Mouse (Mus musculus) hindbrain, embryonic 10.5 days (tissue): ENCODE measurements around the gene Olfr748. TPM values are rescaled to one million over a fixed set of nuclear protein-coding genes. Genes with fewer than 3 reads are reported as not detected.
"Not testable (repeated sequence)": the region's sequence is repeated elsewhere in the genome, so short reads cannot be mapped to it uniquely, and the experiment has no call there.

Experiments used
- DNase-seq: peaks from one replicate; pipeline ENCODE4 v3.0.0-alpha.2; 2017; ENCODE audit warnings: low spot score
- H3K27ac ChIP-seq: fragments of 300-500 bp; sonication (generic); 2 replicates; pipeline ENCODE4 v1.5.1; 2016; ENCODE audit warnings: mild to moderate bottlenecking, moderate library complexity
- H3K27me3 ChIP-seq: fragments of 300-500 bp; sonication (generic); 2 replicates; pipeline ENCODE4 v1.6.1; 2016; ENCODE audit warnings: mild to moderate bottlenecking; ENCODE audit not compliant: poor library complexity, insufficient read depth, severe bottlenecking
- H3K36me3 ChIP-seq: fragments of 300-500 bp; sonication (generic); 2 replicates; pipeline ENCODE4 v1.6.1; 2016; ENCODE audit warnings: mild to moderate bottlenecking, moderate library complexity
- H3K4me1 ChIP-seq: fragments of 300-500 bp; sonication (generic); replicated peaks from 2 replicates; pipeline ENCODE4 v1.6.1; 2016; ENCODE audit warnings: mild to moderate bottlenecking
- H3K4me3 ChIP-seq: fragments of 300-500 bp; sonication (generic); 2 replicates; pipeline ENCODE4 v1.5.1; 2016; ENCODE audit warnings: mild to moderate bottlenecking, moderate library complexity
- H3K9me3 ChIP-seq: fragments of 300-500 bp; sonication (generic); 2 replicates; pipeline ENCODE4 v1.6.1; 2016; ENCODE audit warnings: mild to moderate bottlenecking, moderate library complexity
- whole genome bisulfite sequencing: fragments of 180-500 bp; shearing (Covaris S2); methylation state at CpG from one replicate; pipeline ENCODE4 v1.1.7; 2016; 5-methylcytosine and 5-hydroxymethylcytosine counted together
- polyA plus RNA-seq: library from polyadenylated mRNA; unstranded; fragments of >200 nt; fragmentation: Nextera tagmentation; extraction: Ambion mirVana; gene quantifications from 2 replicates; pipeline ENCODE4 v1.2.1, GENCODE M21; 2016

Olfr748 gene
- polyA plus RNA-seq, result not detected in 2 replicates

GRCm38 (mm10) chr14:50707073-50707472, at the start of gene Olfr748:
Gene Olfr748 (plus strand): TSS chr14:50707373.
- no peak for DNase-seq
- Histone ChIP-seq H3K4me1 (no peaks in the 10 kb centered on the region), H3K27me3 (no peaks in the 10 kb centered on the region), H3K4me3 (no peak within 1 kb of the TSS), H3K36me3 (no peaks in the 10 kb centered on the region), H3K9me3 (no peaks in the 10 kb centered on the region), H3K27ac (no peak within 1 kb of the TSS)
- WGBS, result 79% methylated on average over 1 of the region's 1 CpGs

- no peak for DNase-seq
- Histone ChIP-seq H3K4me3 (no peak within 1 kb of the TSS), H3K27ac (no peak within 1 kb of the TSS), H3K4me1 (no peaks in the 10 kb centered on the region), H3K27me3 (no peaks in the 10 kb centered on the region), H3K9me3 (no peaks in the 10 kb centered on the region), H3K36me3 (no peaks in the 10 kb centered on the region)
- WGBS, result 93% methylated on average over 3 of the region's 3 CpGs
Observed at GRCm38 (mm10) chr14:50693106-50693505, 14.1 kb upstream of the Olfr748 start, which contains the start of gene Olfr747. Gene Olfr747 (minus strand): TSS chr14:50693206.

GRCm38 (mm10) chr14:50719875-50720274, 12.7 kb downstream of the Olfr748 start:
- not testable (repeated sequence) for H3K4me3 ChIP-seq, H3K9me3 ChIP-seq, H3K27me3 ChIP-seq, H3K27ac ChIP-seq, DNase-seq, H3K36me3 ChIP-seq, H3K4me1 ChIP-seq
- WGBS, result 92% methylated on average over 15 of the region's 15 CpGs

- 82% methylated on average over 4 of the region's 4 CpGs for WGBS
- H3K4me1 ChIP-seq, H3K9me3 ChIP-seq, H3K27ac ChIP-seq, DNase-seq, H3K36me3 ChIP-seq, H3K4me3 ChIP-seq, H3K27me3 ChIP-seq: not testable (repeated sequence)
Observed at GRCm38 (mm10) chr14:50722371-50722770, 15.2 kb downstream of the Olfr748 start.

DNA sequence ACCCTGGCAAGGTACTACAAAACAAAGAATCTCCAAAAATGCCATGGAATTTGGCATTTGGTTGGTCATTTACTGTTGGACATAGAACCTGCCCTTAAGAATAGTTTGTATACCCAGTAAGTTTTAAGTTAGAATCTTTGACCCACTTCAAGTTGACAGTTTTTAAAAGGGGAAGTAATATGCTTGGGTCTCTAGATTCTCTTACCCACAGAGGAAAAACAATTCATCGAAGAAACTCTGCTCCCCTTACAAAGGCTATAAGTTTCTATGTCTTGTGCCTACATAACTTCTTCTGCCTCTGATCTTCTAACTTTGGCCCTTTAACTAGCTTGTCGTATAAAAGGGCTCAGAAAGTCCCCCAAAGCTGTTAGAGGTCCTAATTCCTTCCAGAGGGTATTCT, 33.2 kb downstream of the Olfr748 start:
- WGBS, result 77% methylated on average over 2 of the region's 2 CpGs
- Histone ChIP-seq H3K27me3 (no peaks in the 10 kb centered on the region), H3K9me3 (no peaks in the 10 kb centered on the region), H3K36me3 (no peaks in the 10 kb centered on the region), H3K27ac (no peak overlapping the region), H3K4me1 (no peaks in the 10 kb centered on the region), H3K4me3 (no peak overlapping the region)
- no peak for DNase-seq

GRCm38 (mm10) chr14:50741584-50741983, 34.4 kb downstream of the Olfr748 start:
- DNase-seq, result no peak
- H3K36me3 ChIP-seq, result no peaks in the 10 kb centered on the region
- 73% methylated on average over 2 of the region's 2 CpGs for WGBS
- H3K27ac ChIP-seq, result no peak overlapping the region
- no peak overlapping the region for H3K4me3 ChIP-seq
- H3K27me3 ChIP-seq, result no peaks in the 10 kb centered on the region
- no peaks in the 10 kb centered on the region for H3K9me3 ChIP-seq
- H3K4me1 ChIP-seq, result no peaks in the 10 kb centered on the region

DNA sequence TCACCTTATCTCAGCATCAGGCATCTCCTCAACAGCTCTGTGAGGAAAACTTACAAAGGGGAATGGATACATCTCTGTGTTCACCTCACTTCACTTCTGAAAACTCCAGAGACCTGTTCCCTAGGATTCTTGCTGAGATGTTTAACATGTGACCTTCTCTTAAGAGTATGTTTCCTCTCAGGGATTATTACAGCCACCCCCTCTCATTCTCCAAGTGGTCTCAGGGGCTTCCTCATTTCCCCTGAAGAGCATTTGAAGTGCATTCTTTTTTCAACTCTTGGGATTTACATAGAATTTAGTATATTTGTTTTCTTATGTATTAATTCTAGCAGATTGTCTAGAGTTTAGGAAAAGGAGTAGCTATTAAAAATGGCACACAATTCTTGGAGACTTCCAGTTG, 37.8 kb downstream of the Olfr748 start, which contains the start of gene Olfr749:
Gene Olfr749, minus strand, starts transcription at position 101 of the 400 bp plus-strand sequence.
- Histone ChIP-seq H3K4me3 (no peak within 1 kb of the TSS), H3K36me3 (no peaks in the 10 kb centered on the region), H3K27ac (no peak within 1 kb of the TSS), H3K4me1 (no peaks in the 10 kb centered on the region), H3K27me3 (no peaks in the 10 kb centered on the region), H3K9me3 (no peaks in the 10 kb centered on the region)
- no peak for DNase-seq

DNA sequence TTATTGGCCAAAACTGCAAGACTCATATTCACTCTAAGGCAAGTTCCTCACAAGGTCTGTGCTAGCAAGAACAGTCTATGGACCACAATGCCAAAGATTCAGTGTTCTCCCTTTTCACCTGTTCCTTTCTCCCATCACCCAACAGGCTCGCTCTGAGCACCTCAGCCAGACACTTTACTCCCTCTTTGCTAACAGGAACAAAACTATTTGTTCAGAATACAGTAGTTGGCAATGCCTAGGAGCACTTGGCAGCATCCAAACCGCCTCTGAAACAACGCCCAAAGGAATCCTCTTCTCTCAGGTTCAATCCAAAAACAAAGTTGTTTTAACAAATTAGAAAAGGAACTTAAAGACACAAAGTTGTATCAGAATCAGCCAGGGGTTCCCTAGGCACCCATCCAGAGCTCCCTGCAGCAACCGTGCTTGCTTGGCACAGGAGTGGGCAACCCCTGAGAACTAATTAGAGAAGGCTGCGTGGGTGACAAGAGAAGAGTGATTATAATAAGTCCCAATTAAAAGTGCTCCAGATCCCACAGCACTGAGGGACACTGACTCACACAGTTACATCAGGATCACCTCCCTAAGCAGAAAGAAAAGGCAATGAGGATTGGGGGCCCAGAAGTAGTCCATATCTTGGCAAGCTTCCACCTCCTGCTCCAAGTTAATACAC, 51.4 kb downstream of the Olfr748 start:
- H3K27ac ChIP-seq, result no peak overlapping the region
- H3K4me1 ChIP-seq, result no peaks in the 10 kb centered on the region
- no peak overlapping the region for H3K4me3 ChIP-seq
- no peaks in the 10 kb centered on the region for H3K27me3 ChIP-seq
- WGBS, result 82% methylated on average over 5 of the region's 5 CpGs
- no peak for DNase-seq
- H3K9me3 ChIP-seq, result no peaks in the 10 kb centered on the region
- H3K36me3 ChIP-seq, result peaks cover 8% of the 10 kb centered on the region

Other genes with a start within 250 kb of the Olfr748 start
- not detected in 2 replicates for gene Olfr741, start 234.6 kb upstream of the Olfr748 start, polyA plus RNA-seq
- gene Olfr742, start 203.8 kb upstream of the Olfr748 start, polyA plus RNA-seq, result not detected in 2 replicates
- not detected in 2 replicates for gene Olfr743, start 185.5 kb upstream of the Olfr748 start, polyA plus RNA-seq
- not detected in 2 replicates for gene Olfr744, start 92.5 kb upstream of the Olfr748 start, polyA plus RNA-seq
- not detected in 2 replicates for gene Olfr745, start 68.0 kb upstream of the Olfr748 start, polyA plus RNA-seq
- gene Olfr746, start 60.3 kb upstream of the Olfr748 start, polyA plus RNA-seq, result not detected in 2 replicates
- not detected in 2 replicates for gene Olfr747, start 14.2 kb upstream of the Olfr748 start, polyA plus RNA-seq
- gene Olfr749, start 37.7 kb downstream of the Olfr748 start, polyA plus RNA-seq, result not detected in 2 replicates
- 108 and 123 TPM in 2 replicates for gene Ttc5, start 78.1 kb downstream of the Olfr748 start, polyA plus RNA-seq
- gene Ccnb1ip1, start 100.4 kb downstream of the Olfr748 start, polyA plus RNA-seq, result not detected in 2 replicates
- 58.5 and 64.1 TPM in 2 replicates for gene Parp2, start 100.5 kb downstream of the Olfr748 start, polyA plus RNA-seq
- gene Tep1, start 163.2 kb downstream of the Olfr748 start, polyA plus RNA-seq, result 6.0 and 6.2 TPM in 2 replicates
- gene Klhl33, start 190.1 kb downstream of the Olfr748 start, polyA plus RNA-seq, result 0.09 and 0.20 TPM in 2 replicates
- gene Osgep, start 217.5 kb downstream of the Olfr748 start, polyA plus RNA-seq, result 164 and 174 TPM in 2 replicates
- 384 and 423 TPM in 2 replicates for gene Apex1, start 217.6 kb downstream of the Olfr748 start, polyA plus RNA-seq
- 59.0 and 63.9 TPM in 2 replicates for gene Pip4p1, start 223.5 kb downstream of the Olfr748 start, polyA plus RNA-seq
- 72.3 and 83.2 TPM in 2 replicates for gene Pnp, start 223.7 kb downstream of the Olfr748 start, polyA plus RNA-seq
- gene Gm49342, start 237.1 kb downstream of the Olfr748 start, polyA plus RNA-seq, result not detected in 2 replicates
- gene Pnp2, start 248.6 kb downstream of the Olfr748 start, polyA plus RNA-seq, result 0.54 and 0.86 TPM in 2 replicates